Mouse (Mus musculus) T-helper 17 cell (primary cell): ENCODE results near the gene Iqgap2.

ENCODE experiments used
- in situ Hi-C, 2 experiments: fragments of 300-600 bp; cut with MboI, MseI; formaldehyde crosslinking; loops; 1 replicate in 1 of 2; 2 replicates in 1 of 2; pipeline ENCODE4 v1.15.1; 2025; ENCODE audit warnings: high pct_unique_total_duplicates in 2 of 2

The Iqgap2 gene

DNA sequence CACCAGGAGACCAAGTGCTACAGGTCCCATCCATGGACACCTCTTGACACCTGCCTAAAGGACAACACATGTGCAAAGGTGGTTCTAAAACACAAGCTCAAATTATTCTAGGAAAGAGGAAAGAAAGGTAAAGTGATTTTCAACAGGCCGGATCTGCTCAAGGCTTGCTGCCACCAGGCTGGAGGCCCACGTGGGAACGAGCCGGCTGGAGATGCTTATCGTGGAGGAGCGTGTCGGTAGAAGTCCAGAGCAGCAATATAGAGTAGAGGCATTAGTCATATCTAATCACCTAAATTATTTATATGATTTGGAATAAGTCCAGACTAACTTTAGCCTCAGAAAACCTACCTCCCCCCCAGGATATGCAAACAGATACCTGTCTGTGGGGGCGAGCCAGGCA lies 112.5 kb downstream of the Iqgap2 start:
- in situ Hi-C loops: no loop called here

DNA sequence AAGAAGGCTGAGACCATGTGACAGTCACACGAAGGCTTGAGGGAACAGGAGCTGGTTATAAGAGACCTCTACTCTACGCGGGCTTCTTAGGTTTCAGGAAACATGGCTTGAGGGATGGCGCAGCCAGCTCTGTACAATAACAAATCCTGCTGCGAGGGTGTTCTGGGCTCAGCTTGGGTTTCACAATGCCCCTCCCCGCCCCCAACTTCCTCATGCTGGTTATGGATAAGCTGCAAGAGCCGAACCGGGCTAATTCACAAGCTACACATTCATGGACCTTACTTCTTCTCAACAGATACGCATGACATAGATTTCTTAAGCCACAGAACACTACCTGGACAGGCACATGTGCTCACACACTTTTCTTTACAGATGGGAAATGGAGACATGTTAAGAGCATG lies 113.0 kb downstream of the Iqgap2 start:
- in situ Hi-C loops: no loop called here

DNA sequence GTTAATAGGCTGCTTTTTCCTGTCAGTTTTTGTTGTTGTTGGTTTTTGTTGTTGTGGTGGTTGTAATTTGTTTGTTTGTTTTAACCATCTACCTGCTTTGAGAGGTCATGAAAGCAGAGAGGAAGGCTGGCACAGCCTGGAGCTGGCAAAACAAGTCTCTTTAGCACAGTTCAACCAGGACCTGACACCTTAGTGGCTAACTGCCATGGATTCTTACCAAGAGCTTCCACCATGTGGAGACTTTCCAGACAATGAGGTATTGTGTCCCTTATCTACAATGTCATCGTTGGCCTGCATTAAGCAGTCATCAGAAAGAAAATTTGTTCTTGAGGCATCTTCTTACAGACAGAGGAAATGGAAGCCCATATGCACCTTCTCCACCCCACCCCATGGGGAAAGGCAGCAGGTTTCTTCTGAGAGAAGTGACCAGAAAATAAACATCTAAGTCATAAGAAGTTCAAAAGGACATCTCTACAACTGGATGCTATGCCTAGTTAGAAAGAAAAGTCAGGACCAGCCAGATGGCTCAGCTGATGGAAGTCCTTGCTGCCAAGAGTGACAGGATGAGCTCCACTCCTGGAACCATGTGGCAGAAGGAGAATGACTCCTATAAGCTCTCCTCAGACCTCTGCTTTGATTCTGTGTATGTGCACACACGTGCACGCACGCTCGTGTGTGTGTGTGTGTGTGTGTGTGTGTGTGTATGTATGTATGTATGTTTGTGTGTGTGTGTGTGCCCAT lies 113.9 kb downstream of the Iqgap2 start:
- in situ Hi-C loops: no loop called here

DNA sequence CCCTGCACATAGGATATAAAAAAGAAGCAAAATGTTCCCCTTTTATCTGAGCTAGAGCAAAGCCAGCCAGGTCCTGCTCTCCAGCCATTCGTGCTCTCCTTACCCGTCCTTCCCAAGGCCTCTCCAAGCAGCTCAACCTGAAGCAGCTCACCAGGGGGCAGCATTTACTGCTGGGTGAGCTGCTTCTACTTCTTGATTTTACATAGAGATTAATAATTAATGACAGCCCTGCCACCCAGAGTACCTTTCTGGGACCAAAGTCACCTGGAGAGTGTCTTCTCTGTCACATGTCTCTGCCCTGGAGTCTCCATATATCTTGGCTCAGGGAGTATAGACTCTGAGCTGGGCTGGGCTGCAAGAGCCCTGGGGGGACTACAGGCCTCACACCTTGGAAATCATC lies 114.5 kb downstream of the Iqgap2 start:
- in situ Hi-C loops: no loop called here

DNA sequence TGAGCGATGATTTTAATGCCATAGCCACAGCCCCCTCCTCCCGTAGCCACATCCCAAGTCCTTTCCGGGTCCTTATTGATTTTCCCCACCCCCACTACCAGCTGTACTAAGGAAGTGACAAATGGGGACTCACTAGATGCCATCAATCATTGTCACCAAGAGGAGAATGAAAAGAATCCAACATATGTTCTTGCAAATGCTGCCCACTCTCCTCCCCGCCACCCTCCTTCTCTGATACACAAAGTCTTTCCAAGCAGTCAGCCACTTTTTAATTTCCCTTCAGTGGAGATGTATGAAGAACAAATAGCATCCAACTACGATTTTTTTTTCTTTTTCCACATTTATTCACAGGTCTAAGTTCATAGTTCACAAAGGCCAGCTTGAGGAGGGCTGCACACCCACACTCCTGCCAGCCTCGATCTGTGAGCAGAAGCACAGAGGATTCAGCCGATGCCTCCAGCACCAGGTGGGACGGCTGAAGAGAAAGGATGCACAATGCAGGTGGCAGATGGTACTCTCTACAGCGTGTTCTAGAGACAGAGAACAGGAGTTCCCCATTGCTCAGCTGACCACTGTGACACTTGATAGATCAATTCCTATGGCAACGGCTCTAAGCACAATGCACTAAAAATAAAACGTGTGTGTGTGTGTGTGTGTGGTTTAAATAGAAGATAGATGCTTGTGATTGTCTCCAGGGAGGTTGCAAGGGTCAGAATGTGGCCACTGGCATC lies 116.6 kb downstream of the Iqgap2 start:
- in situ Hi-C loops: no loop called here

DNA sequence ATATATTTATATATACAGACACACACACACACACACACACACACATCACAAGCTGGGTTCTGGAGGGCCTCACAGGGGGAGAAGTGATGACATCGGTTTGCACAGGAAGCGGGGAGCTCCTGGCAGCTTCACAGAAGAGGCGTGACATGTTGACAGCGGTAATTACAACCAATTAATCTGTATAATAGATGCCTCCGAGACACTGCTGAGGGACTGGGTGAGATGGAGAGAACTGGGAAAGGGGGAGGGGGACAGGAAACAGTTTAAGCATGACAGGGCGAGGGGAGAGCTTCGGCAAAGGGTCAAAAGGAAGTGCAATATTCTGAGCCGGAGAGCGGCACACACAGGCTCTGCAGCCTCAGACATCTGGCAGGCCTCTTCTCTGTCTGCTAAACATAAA lies 126.7 kb downstream of the Iqgap2 start:
- in situ Hi-C loops: loop anchor here (5.0 to 10.0 kb wide), 2 partner anchors 1448 to 1870 kb away; no protein-coding TSS in a partner anchor

DNA sequence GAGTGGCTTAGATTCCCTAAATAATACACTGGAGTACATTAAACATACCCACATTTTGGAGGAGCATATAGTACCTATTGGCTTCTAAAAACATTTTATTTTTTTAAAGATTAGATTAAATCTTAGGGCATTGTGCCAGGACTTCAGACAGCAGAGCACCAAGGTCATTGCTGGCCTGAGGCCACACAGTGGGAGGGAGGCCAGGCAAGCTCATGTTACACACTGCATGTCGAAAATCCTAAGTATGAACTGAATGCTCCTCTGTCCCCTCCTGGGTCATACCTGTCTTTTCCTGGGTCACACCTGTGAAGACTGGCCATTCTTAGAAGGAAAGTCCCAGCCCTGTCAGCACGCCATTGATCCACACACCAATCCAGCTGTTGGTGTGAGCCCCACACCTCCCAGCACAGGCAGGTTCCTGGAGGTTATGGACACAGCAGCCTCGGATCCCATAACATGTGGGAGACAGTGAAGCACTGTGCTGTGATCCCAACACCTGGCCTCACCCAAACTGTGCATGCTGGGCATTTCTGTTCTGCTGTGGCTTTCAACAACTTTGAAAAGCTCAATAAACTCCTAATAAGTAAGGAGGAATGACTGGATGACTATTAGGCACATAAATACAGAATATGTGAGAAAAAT lies 127.7 kb downstream of the Iqgap2 start:
- in situ Hi-C loops: loop anchor here in 1 of 2 experiments (10.0 kb wide), 1 partner anchor 1869 kb away; no protein-coding TSS in a partner anchor

DNA sequence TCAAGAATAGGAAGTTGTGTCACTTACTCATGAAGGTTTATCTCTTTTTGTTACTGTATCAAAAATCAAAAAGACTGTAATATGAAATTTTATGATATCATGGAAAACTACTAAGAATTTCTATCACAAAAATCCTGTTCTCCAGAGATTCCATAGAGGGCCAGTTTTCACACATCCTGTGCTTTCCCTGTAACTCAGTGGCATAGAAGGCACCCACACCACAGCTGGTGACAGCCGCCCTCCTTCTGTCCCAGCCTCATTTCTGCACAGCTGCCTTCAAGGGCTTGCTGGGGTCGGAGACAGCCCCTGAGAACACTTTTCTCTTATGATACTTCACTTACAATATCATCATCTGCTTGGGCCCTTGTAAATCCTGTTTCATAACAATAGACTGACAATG lies 131.9 kb downstream of the Iqgap2 start:
- in situ Hi-C loops: loop anchor here in 1 of 2 experiments (10.0 kb wide), 1 partner anchor 1865 kb away; no protein-coding TSS in a partner anchor

DNA sequence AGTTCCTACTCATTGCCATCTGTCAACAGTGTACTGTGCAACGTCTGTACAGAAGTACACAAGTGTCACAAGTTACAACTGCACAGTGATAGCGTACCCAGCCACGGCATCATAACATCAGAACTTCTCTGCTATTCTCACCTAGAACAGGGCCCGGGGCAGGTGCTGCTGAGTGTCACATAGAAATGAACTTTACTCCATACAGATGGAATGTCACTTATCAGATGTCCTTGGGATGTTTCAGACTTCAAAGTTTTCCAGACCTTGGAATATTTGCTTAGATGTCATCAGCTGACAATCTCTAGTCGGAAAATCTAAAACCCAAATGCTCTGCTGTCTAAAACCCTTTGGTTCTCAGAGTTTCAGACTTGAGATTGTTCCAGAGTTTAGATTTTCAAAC lies 137.4 kb downstream of the Iqgap2 start:
- in situ Hi-C loops: no loop called here

DNA sequence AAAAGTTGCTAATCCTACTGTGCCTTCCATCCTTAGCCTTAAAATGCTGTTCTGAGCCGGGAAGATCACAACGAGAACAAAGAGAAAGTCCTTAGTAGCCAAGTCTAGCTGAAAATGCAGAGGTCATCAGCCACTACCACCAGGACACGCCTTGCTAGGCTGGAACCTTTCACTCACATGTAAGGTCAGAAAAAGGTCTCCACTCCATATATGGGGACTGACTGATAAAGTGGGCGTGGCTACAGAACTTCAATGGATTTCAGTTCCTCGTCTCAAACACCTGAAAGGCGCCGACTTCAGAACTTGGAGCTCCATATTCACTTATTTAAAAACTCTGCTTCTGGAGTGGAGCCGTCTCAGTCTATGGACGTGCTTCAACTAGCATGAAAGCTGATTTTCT lies 139.3 kb downstream of the Iqgap2 start:
- in situ Hi-C loops: no loop called here

DNA sequence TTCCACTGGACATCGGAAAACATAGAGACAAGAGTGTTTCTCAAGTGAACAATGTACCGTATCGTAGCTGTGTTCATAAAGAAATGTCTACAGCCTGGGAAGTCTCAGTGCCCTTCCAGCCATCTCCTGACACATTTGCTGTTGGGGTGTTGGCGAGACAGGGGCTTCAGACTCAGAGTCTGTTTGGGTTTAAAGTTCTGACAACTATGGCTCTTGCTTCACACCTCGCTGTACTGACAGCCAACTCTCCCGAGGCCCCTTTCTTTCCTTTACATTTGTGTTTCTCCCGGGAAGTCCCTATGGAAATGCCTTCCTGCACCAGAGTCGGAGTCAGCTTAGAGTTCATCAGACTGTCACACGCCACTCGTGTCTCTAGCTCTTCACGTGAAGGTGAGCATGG lies 144.2 kb downstream of the Iqgap2 start:
- in situ Hi-C loops: no loop called here

DNA sequence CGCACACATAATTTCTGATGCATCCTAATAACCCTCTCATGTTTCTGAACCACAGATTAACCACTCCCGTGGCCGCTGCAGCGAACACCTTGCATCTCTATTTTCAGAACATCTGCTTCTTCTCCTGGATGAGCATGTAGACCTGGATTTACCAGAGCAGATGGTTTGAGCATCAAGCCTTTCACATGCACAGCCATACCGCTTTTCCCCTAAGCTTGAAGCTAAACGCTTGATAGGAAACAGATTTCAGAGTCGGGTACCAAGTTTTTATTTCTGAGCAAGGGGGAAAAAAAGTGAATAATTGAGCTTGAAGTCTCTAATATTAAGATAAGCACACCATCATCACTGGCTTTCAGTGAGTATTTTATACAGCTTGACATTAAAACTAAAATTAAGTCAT lies 144.6 kb downstream of the Iqgap2 start:
- in situ Hi-C loops: no loop called here

DNA sequence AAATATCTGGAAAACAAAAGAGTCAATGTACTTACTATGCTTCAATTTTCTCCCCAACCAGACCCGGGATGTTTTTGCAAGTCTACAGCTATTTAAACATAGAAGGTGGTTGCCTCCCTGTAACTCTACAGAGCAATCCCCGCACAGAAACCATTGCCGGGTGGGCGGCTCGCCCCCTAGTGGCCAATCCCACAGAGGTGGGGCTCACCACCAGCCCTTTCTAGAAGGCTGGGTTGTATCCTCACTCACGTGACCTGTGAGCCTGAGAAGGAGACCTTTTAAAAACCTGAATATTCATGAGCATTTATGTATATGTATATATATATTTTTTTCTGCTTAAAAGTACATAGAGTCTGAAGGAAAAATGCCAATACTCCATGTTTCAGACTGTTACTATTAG lies 145.2 kb downstream of the Iqgap2 start:
- in situ Hi-C loops: no loop called here

DNA sequence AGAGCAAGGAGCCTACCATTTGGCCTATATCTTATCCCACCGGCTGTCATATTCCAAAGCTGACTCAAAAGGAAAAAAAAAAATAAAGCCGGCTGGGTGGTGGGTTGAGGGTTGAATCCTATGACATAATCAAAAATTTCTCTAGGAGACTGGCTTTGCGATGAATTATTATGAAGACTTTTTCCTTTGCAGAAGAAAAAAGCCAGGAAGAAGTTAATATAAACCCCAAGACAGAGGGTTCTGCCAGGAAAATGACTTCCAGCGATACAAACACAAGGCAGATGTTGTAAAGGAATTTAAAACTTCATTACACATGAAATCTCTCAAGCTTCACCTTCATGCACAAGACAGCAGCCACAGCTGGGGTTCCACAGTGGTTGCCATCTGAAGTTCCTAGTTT lies 146.3 kb downstream of the Iqgap2 start:
- in situ Hi-C loops: no loop called here

DNA sequence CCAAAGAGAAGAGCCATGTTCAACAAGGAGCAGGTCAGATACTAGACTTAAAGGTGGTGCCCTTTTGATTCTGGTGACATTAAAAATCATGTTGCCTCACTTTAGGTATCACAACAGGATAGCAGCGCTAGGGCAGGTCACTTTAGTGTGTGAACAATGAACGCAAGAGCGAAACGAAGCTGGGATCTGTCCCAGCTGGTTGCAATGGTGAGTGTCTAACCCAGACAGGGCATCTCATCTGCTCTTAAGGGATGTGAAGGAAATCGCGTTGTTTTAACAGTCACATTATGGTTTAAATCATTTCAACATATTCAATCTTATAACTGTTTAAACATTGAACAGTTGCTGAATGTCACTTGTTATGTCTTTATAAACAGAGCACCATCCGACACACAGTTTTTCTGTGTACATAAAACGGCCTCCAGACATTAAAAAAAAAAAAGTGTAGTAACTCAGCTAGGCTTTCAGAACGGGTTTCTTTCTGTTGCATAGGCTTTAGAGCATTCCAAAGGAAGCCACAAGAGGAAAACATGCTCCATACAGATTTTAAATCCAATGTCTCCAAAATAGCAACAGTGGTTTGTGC lies 148.7 kb downstream of the Iqgap2 start:
- in situ Hi-C loops: no loop called here

DNA sequence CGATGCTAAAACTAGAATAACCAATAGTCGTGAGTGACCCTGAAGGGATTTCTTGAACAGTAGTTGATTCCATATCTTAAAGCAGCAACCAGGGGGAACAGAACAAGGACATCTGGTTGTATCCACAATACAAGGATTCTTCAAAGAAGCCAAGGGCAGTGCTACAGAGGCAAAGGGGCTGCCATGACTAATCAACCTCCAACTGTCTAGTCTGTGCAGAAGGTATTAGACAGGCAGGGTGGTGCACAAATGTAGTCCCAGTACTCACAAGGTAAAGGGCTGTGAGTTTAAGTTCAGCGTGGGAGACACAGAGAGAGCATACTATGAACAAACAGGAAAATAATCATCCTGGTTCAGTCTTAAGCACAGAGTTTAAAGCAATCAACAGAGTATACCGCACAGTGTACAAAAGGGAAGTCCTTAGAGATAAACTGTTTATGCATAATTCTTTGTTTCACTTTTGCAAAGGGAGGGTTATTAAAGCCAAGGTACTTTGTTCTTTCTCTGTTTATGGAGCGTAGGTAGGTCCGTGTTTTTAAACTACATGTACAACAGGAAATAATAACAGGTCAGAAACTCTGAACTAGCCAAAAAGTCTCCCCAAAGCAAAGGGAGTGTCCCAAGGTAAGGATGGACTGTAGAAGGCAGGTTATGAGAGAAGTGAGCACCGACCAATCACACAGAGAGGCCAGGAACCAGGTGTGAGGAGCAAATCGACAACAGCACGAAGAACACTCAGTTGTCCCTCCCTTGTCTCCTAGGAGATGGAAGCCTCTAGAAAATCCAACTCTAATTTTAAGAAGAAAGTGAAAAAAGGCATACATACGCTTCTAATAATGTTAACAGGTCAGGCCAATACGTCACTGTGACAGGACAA lies 149.7 kb downstream of the Iqgap2 start:
- in situ Hi-C loops: no loop called here

DNA sequence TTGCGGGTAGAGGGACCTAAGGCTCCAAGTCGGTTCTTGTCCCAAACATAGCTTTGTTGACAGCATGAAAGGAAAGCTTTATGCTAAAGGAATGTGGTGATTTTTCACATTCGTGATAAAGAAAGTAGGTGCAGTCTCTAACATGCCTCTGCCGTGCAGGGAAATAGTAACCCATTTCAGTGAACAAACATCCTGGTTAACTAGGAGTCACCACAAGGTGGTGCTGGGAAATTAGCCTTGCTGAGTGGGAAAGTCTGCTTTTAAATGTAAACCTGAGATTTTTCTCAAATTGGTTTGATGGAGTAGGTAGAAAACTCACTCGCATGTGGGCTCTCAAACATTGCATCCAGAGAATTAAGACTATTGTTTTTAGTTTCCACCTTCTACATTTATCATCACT lies 152.1 kb downstream of the Iqgap2 start:
- in situ Hi-C loops: no loop called here

DNA sequence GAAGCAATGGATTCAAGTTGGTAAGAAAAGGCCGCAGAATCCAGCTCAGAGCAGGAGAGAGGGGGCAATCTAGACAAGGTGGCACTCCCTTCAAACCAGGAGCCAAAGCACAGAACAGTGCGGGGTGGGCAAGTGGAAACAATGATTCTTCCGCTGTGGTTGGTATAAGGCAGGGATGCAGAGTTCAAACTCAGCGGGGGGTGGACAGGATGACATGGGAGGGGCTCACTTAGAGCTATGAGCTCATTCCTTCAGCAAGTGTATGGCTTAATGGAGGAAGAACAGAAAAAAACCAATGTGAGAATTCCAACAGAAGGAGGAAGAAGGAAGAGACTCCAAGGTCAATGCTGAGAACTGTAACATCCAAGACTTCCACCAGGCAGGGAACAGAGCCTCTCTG lies 161.2 kb downstream of the Iqgap2 start:
- in situ Hi-C loops: no loop called here

DNA sequence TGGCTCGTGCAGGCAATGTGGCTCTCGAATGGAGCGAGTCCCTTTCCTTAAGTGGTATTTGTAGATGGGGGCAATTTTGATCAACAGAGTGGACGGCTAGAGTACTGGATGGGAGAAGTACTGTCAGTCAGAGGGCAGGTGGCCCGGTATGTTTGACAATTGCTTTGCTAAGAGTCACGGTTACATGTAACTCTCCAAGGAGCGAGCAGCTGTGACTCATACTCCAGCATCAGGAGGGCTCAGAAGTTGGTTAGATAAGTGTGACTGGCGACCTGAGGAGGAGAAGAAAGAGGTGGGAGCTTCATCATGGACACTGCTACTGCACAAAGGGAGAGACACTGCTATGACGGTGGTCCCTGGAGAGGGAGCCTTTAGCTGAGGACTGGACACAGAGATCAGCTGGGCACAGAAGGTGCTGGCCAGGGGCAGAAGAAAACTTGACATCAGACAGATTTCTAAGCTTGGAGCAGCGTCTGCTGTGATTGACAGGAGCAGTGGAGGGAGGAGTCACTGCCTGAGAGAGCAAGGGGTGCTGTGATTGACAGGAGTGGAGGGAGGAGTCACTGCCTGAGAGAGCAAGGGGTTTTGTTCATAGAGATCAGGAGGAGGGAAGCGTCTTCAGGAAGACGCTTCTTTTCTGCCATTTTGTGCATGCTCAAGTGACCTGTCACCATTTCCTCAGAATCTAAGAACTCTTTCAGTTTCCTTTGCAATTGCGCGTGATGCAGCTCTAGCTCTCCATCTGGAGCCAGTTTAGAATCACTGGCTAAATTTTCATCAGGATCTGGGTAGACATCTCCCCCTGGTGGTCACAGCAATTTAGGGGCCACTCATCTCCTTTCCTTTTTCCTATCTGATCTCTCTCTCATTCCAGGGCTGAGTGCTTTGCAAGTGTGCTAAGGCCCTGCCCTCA lies 172.1 kb downstream of the Iqgap2 start:
- in situ Hi-C loops: loop anchor here (5.0 kb wide), 1 partner anchor 157 kb away; no protein-coding TSS in a partner anchor

DNA sequence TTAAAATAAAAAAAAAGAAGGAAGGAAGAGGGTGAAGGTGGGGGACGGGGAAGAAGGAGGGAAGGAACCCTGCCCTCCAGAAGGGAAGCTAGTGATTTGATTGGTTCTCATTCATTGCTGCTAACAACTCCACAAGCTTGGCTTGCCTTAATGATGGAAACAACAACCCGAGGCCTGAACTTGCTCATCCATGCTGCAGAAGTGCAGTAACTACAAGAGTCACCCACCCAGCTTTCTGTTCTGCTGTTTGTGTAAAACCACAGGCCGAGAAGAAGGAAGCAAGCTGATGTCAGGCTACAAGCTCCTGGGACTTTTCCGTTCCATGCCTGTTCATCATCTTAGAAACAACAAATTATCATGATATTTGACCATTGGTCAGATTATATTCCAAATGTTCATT lies 176.4 kb downstream of the Iqgap2 start:
- in situ Hi-C loops: no loop called here
